Mouse (Mus musculus): ENCODE results near the gene Kmt2d. TPM values are rescaled to one million over a fixed set of nuclear protein-coding genes. Genes with fewer than 3 reads are reported as not detected.

The Kmt2d gene
- total and polyA plus RNA-seq, 2 experiments from 2014 or later = 6.0 to 31.6 TPM

DNA sequence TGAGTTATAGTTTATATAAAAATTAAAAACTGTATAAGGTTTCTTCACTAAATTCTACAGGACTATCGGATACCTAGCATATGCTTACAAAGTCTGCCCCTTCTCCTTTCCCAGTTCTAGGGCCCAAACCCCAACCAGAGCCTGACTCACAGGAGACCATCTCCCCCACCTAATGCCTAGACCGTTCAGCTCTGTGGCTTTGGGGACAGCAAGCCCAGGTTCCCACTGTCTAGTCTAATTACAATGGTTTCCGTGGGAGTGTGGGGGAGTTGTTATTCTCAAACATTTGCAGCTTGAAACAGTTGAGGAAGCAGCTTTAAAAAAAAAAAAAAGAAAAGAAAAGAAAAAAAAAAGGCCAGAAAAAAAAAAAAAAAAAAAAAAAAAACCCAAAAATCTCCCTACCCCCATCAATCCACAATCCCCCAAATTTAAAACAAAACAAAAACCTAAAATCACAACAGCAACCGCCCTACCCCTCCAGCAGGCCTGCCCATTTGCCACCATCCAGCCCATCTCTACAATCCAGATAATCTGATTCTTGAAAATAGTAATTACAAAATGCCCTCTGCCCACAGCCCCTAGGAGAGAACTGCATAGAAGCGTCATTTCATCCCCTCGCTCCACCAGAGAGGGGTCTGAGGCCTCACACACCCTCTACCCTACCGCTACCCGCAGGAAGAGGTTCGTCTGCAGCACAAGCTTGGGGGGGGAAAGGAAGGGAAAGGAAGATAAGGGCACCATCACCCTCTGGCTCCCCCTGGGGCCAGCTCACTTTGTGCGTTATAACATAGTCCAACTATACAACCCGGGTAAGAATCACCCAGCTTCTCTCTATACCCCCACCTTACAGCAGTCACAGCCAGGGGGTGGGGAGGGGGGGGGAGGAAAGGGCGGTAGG, 38.6 kb downstream of the Kmt2d start:
- peaks cover 12% of the 10 kb centered on the region; the same call in 1 of the 2 replicates for H3K4me1 ChIP-seq (ENCODE audit: control insufficient read depth, insufficient read depth)
- 43% methylated on average over 12 of the region's 12 CpGs for WGBS
- no peaks in the 10 kb centered on the region for H3K9me3 ChIP-seq (replicated peaks; ENCODE audit: control insufficient read depth, low read length)
- peak overlapping the region; percentile 99 for H3K27ac ChIP-seq (ENCODE audit: low read depth)
- no peak for TF ChIP-seq CTCF (IDR thresholded peaks at IDR 0.05; ENCODE audit: low read depth)
- no peak for TF ChIP-seq EP300 (IDR thresholded peaks at IDR 0.05; ENCODE audit: low read depth)
- H3K9ac ChIP-seq (replicated peaks; ENCODE audit: low read depth, low read length) = no peak overlapping the region
- ATAC-seq (ENCODE audit: insufficient read depth, low read depth) (no peak), DNase-seq (ENCODE audit: low spot score) (no peak)
- H3K4me3 ChIP-seq (ENCODE audit: low read depth, low read length) = no peak overlapping the region
- H3K27me3 ChIP-seq (ENCODE audit: control insufficient read depth, insufficient read depth, low read length) = no peaks in the 10 kb centered on the region
- H3K36me3 ChIP-seq (replicated peaks; ENCODE audit: control insufficient read depth, insufficient read depth, low read length) = peaks cover 48% of the 10 kb centered on the region
- H3K4me2 ChIP-seq (ENCODE audit: low read depth, low read length) = peak overlapping the region; percentile 64

DNA sequence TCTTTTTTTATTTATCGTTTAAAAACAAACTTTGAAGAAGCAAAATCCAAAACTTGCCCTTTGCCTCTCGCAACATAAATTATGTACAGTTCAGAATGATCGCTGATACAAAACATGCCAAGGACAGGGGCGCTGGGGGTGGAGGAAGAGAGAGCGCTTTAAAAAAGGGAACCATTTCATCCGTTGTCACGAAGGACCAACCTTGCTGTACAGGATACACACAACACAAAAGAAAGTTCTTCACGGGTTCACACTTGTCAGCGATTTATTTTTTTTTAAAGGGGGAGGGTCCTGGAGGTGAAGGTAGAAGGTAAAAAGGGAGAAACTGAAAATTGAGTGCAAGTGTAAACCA, 39.3 kb downstream of the Kmt2d start:
- no peaks in the 10 kb centered on the region for H3K27me3 ChIP-seq (ENCODE audit: control insufficient read depth, insufficient read depth, low read length)
- ATAC-seq (ENCODE audit: insufficient read depth, low read depth) (no peak), DNase-seq (ENCODE audit: low spot score) (no peak)
- peak overlapping the region; percentile 64 for H3K4me2 ChIP-seq (ENCODE audit: low read depth, low read length)
- peak overlapping the region; percentile 92 for H3K4me3 ChIP-seq (ENCODE audit: low read depth, low read length)
- H3K9ac ChIP-seq (replicated peaks; ENCODE audit: low read depth, low read length) = peak overlapping the region; percentile 97; the same call in 1 of the 2 replicates
- H3K9me3 ChIP-seq (replicated peaks; ENCODE audit: control insufficient read depth, low read length) = no peaks in the 10 kb centered on the region
- H3K36me3 ChIP-seq (replicated peaks; ENCODE audit: control insufficient read depth, insufficient read depth, low read length) = peaks cover 40% of the 10 kb centered on the region
- 16% methylated on average over 9 of the region's 9 CpGs for WGBS
- H3K27ac ChIP-seq (ENCODE audit: low read depth) = peak overlapping the region; percentile 99
- peaks cover 12% of the 10 kb centered on the region; the same call in 1 of the 2 replicates for H3K4me1 ChIP-seq (ENCODE audit: control insufficient read depth, insufficient read depth)
- peak; percentile 37; the same call in 1 of the 2 replicates for TF ChIP-seq EP300 (IDR thresholded peaks at IDR 0.05; ENCODE audit: low read depth)
- TF ChIP-seq CTCF (IDR thresholded peaks at IDR 0.05; ENCODE audit: low read depth) = no peak

DNA sequence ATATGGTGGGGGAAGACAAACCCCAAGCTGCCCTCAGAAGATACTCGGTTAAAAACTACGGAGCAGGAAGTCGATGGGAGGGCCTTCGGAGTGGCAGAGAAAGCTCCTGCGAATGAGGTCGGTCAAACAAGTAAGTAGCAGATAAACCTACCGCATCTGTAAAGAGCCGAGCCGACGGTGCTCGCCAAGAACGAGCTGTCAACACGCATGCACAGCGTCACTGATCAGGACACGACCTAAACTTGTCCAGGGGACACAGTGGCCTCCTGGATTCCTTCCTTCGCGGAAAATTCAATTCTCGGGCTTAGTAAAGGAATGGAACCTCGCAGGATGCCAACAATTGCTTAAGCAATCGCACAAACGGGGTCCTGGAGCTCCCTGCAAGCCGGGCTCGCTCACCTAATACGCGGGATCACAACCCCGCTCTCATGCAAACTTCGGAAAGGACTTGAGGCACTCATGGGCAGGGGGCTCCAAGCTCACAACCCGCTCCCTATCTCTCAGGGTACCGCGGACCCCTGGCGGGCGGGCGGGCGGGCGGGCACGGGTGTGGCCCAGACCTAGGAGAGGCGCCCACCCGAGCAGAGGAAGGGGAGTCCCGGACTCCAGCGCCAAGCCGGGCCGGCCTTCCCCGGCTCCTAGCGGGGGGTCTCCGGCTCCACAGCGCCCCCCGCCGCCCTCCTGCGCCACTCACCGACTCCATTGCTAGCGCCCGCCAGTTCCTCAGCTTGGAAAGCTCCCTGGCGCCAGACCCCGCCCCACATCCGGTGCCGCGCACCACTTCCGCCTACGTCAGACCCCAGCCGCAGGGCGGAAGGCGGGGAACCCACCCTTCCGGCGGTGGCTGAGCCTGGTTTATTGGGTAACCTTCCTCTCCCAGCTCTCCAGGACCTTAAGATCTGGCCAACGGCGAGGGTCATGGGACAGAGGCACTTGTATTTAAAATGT, 40.0 kb downstream of the Kmt2d start, which contains the start of gene Prkag1:
Prkag1 (minus strand) TSS at position 786 of the 948 bp plus-strand sequence.
- peak within 1 kb of the TSS; percentile 64 for H3K4me2 ChIP-seq (ENCODE audit: low read depth, low read length)
- WGBS = under 1% methylated on average over 59 of the region's 66 CpGs
- no peaks in the 10 kb centered on the region for H3K27me3 ChIP-seq (ENCODE audit: control insufficient read depth, insufficient read depth, low read length)
- H3K9me3 ChIP-seq (replicated peaks; ENCODE audit: control insufficient read depth, low read length) = no peaks in the 10 kb centered on the region
- H3K9ac ChIP-seq (replicated peaks; ENCODE audit: low read depth, low read length) = peak within 1 kb of the TSS; percentile 97
- peak; percentile 42; the same call in 1 of the 2 replicates for TF ChIP-seq CTCF (IDR thresholded peaks at IDR 0.05; ENCODE audit: low read depth)
- TF ChIP-seq EP300 (IDR thresholded peaks at IDR 0.05; ENCODE audit: low read depth) = peak; percentile 83
- peaks cover 12% of the 10 kb centered on the region; the same call in 1 of the 2 replicates for H3K4me1 ChIP-seq (ENCODE audit: control insufficient read depth, insufficient read depth)
- ATAC-seq (ENCODE audit: insufficient read depth, low read depth) = peak; percentile 96
- H3K4me3 ChIP-seq (ENCODE audit: low read depth, low read length) = peak within 1 kb of the TSS; percentile 92
- peak within 1 kb of the TSS; percentile 99 for H3K27ac ChIP-seq (ENCODE audit: low read depth)
- peak; percentile 98 for DNase-seq (ENCODE audit: low spot score)
- peaks cover 34% of the 10 kb centered on the region for H3K36me3 ChIP-seq (replicated peaks; ENCODE audit: control insufficient read depth, insufficient read depth, low read length)

DNA sequence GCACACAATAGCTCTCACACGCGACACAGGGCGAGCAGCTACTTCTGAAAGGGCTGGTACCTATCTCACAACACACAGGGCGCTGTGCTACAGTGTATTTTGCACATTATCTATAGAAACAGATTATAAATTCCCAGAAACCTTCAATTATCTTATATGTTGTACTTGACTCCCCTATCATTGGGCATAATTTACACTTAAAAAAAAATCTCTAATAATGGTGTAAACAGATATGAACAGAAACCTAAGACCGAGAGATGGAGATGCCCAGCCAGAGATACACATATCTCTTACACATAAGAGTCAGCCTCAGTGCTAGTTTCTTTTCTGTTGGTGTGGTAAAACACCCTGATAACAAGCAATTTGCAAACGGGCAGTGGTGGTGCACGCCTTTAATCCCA, 43.4 kb downstream of the Kmt2d start:
- H3K27ac ChIP-seq (ENCODE audit: low read depth) = no peak overlapping the region
- H3K4me1 ChIP-seq (ENCODE audit: control insufficient read depth, insufficient read depth) = peaks cover 12% of the 10 kb centered on the region; the same call in 1 of the 2 replicates

DNA sequence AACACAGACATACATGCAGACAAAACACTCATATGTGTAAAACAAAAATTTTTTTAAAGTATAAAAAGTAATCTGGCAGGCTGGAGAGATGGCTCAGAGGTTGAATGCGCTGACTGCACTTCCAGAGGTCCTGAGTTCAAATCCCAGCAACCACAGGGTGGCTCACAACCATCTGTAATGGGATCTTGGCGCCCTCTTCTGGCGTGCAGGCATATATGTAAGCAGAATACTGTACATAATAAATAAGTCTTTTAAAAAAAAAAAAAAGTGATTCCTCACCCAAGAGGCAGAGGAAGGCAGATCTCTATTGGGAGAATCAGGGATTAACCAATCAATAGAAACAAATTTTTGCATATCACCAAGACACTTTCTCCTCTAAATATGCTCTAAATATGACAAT, 47.6 kb downstream of the Kmt2d start:
- no peak overlapping the region for H3K27ac ChIP-seq (ENCODE audit: low read depth)
- no peak overlapping the region for H3K4me3 ChIP-seq (ENCODE audit: low read depth, low read length)
- ATAC-seq (ENCODE audit: insufficient read depth, low read depth) (no peak), DNase-seq (ENCODE audit: low spot score) (no peak)
- H3K9ac ChIP-seq (replicated peaks; ENCODE audit: low read depth, low read length) = no peak overlapping the region
- H3K36me3 ChIP-seq (replicated peaks; ENCODE audit: control insufficient read depth, insufficient read depth, low read length) = peaks cover 54% of the 10 kb centered on the region
- no peak overlapping the region for H3K4me2 ChIP-seq (ENCODE audit: low read depth, low read length)
- H3K27me3 ChIP-seq (ENCODE audit: control insufficient read depth, insufficient read depth, low read length) = no peaks in the 10 kb centered on the region
- H3K4me1 ChIP-seq (ENCODE audit: control insufficient read depth, insufficient read depth) = peaks cover 8% of the 10 kb centered on the region; the same call in 1 of the 2 replicates
- WGBS = 74% methylated on average over 3 of the region's 3 CpGs
- TF ChIP-seq EP300 (IDR thresholded peaks at IDR 0.05; ENCODE audit: low read depth) (no peak), CTCF (IDR thresholded peaks at IDR 0.05; ENCODE audit: low read depth) (peak; percentile 21)
- H3K9me3 ChIP-seq (replicated peaks; ENCODE audit: control insufficient read depth, low read length) = no peaks in the 10 kb centered on the region

More for the DNA sequence above, 43.4 kb downstream of the Kmt2d start:
- Histone ChIP-seq H3K36me3 (replicated peaks; ENCODE audit: control insufficient read depth, insufficient read depth, low read length) (peaks cover 38% of the 10 kb centered on the region), H3K9me3 (replicated peaks; ENCODE audit: control insufficient read depth, low read length) (no peaks in the 10 kb centered on the region), H3K4me3 (ENCODE audit: low read depth, low read length) (no peak overlapping the region), H3K4me2 (ENCODE audit: low read depth, low read length) (no peak overlapping the region), H3K9ac (replicated peaks; ENCODE audit: low read depth, low read length) (no peak overlapping the region), H3K27me3 (ENCODE audit: control insufficient read depth, insufficient read depth, low read length) (no peaks in the 10 kb centered on the region)
- DNase-seq (ENCODE audit: low spot score) (no peak), ATAC-seq (ENCODE audit: insufficient read depth, low read depth) (no peak)
- 71% methylated on average over 7 of the region's 7 CpGs for WGBS
- TF ChIP-seq CTCF (IDR thresholded peaks at IDR 0.05; ENCODE audit: low read depth) (no peak), EP300 (IDR thresholded peaks at IDR 0.05; ENCODE audit: low read depth) (no peak)
